9 mouse cellular contexts compared by ENCODE assay signal in genomic region chr11:84958271-84958630, GRCm38 (mm10). TPM values are rescaled to one million over a fixed set of nuclear protein-coding genes. Genes with fewer than 3 reads are reported as not detected.
DNase-seq lines count a peak whose midpoint lies in the region; ATAC-seq and TF ChIP-seq lines count a peak whose summit lies in the region.
"Had no signal": no experiment of that assay in that cellular context is flagged by ENCODE, and none has a peak within 500 bp of the region (broad histone marks: within the 10 kb centered on the region; RNA-seq: fewer than 3 reads in every experiment).

No protein-coding gene starts in this region.

- no peak overlapping the region for H3K9ac ChIP-seq in heart, embryonic 12.5 days
- H3K9ac ChIP-seq in hindbrain, postnatal 0 days (replicated peaks; ENCODE audit: low read length): no peak overlapping the region; the same call in 1 of the 2 replicates
- H3K9ac ChIP-seq in limb, embryonic 15.5 days: no peak overlapping the region

- WGBS in heart, embryonic 12.5 days: 3% methylated on average over 11 of the region's 11 CpGs
- 2% methylated on average over 11 of the region's 11 CpGs for WGBS in embryonic facial prominence, embryonic 10.5 days
- WGBS in hindbrain, postnatal 0 days: 4% methylated on average over 11 of the region's 11 CpGs
- 4% methylated on average over 11 of the region's 11 CpGs for WGBS in limb, embryonic 15.5 days

- H3K36me3 ChIP-seq in heart, embryonic 12.5 days: no peaks in the 10 kb centered on the region
- no peaks in the 10 kb centered on the region for H3K36me3 ChIP-seq in embryonic facial prominence, embryonic 10.5 days (replicated peaks)
- no peaks in the 10 kb centered on the region for H3K36me3 ChIP-seq in hindbrain, postnatal 0 days (ENCODE audit: insufficient read depth, low read length)
- H3K36me3 ChIP-seq in limb, embryonic 15.5 days: no peaks in the 10 kb centered on the region

- H3K4me1 ChIP-seq in heart, embryonic 12.5 days (replicated peaks): peaks cover 29% of the 10 kb centered on the region
- H3K4me1 ChIP-seq in embryonic facial prominence, embryonic 10.5 days: peaks cover 39% of the 10 kb centered on the region
- peaks cover 8% of the 10 kb centered on the region for H3K4me1 ChIP-seq in hindbrain, postnatal 0 days (ENCODE audit: insufficient read depth, low read length)
- peaks cover 11% of the 10 kb centered on the region for H3K4me1 ChIP-seq in limb, embryonic 15.5 days

- no peaks in the 10 kb centered on the region for H3K9me3 ChIP-seq in heart, embryonic 12.5 days (replicated peaks)
- no peaks in the 10 kb centered on the region for H3K9me3 ChIP-seq in embryonic facial prominence, embryonic 10.5 days
- H3K9me3 ChIP-seq in hindbrain, postnatal 0 days (ENCODE audit: low read length): no peaks in the 10 kb centered on the region
- no peaks in the 10 kb centered on the region for H3K9me3 ChIP-seq in limb, embryonic 15.5 days

- H3K27ac ChIP-seq in heart, embryonic 12.5 days (ENCODE audit: poor library complexity, severe bottlenecking): no peak overlapping the region
- no peak overlapping the region for H3K27ac ChIP-seq in embryonic facial prominence, embryonic 10.5 days (replicated peaks)
- no peak overlapping the region for H3K27ac ChIP-seq in hindbrain, postnatal 0 days
- H3K27ac ChIP-seq in limb, embryonic 15.5 days: no peak overlapping the region

- peak overlapping the region; percentile 61 for H3K4me2 ChIP-seq in heart, embryonic 12.5 days
- peak overlapping the region; percentile 60 for H3K4me2 ChIP-seq in hindbrain, postnatal 0 days (ENCODE audit: low read depth, low read length)
- H3K4me2 ChIP-seq in limb, embryonic 15.5 days: peak overlapping the region; percentile 41

- H3K27me3 ChIP-seq in heart, embryonic 12.5 days (replicated peaks): peaks cover 39% of the 10 kb centered on the region
- peaks cover 49% of the 10 kb centered on the region for H3K27me3 ChIP-seq in embryonic facial prominence, embryonic 10.5 days (replicated peaks; ENCODE audit: low read depth, poor library complexity, severe bottlenecking)
- H3K27me3 ChIP-seq in hindbrain, postnatal 0 days (ENCODE audit: insufficient read depth, low read length): peaks cover 18% of the 10 kb centered on the region
- peaks cover 45% of the 10 kb centered on the region for H3K27me3 ChIP-seq in limb, embryonic 15.5 days

- DNase-seq in heart, adult 8-10 months (ENCODE audit: low spot score): no peak
- DNase-seq in embryonic facial prominence, embryonic 10.5 days (ENCODE audit: low spot score): peak; percentile 30
- no peak for DNase-seq in hindbrain, postnatal 0 days (ENCODE audit: low spot score)
- no peak for DNase-seq in thymus, postnatal 10 days (ENCODE audit: low spot score in 2 of 2)
- no peak for DNase-seq in layer of hippocampus, postnatal 25 days (ENCODE audit: extremely low spot score in 1 of 2, low spot score in 1 of 2)
- DNase-seq in right cerebral cortex, adult 18-20 months: no peak

- ATAC-seq in heart, embryonic 12.5 days (ENCODE audit: insufficient number of reproducible peaks, low FRiP score): no peak
- ATAC-seq in hindbrain, postnatal 0 days: no peak
- ATAC-seq in limb, embryonic 15.5 days (ENCODE audit: insufficient number of reproducible peaks, low FRiP score, low TSS enrichment, low read depth): no peak

- H3K4me3 ChIP-seq in heart, embryonic 12.5 days: peak overlapping the region; percentile 32
- H3K4me3 ChIP-seq in embryonic facial prominence, embryonic 10.5 days: peak overlapping the region; percentile 49
- peak overlapping the region; percentile 35 for H3K4me3 ChIP-seq in hindbrain, postnatal 0 days (ENCODE audit: low read length)
- peak overlapping the region; percentile 21; the same call in 1 of the 2 replicates for H3K4me3 ChIP-seq in limb, embryonic 15.5 days

- TF ChIP-seq CTCF in hindbrain, postnatal 0 days (IDR thresholded peaks at IDR 0.05; ENCODE audit: low read depth): no peak

RNA-seq across cellular contexts. Expression of gene Car4, which starts 0.7 kb away (rescaled TPM):
- 4.3 and 4.8 TPM in 2 replicates for polyA plus RNA-seq in heart, embryonic 12.5 days (2016; fragmentation: Nextera tagmentation; extraction: Ambion mirVana)
- 10 to 100 TPM; 25.1 to 33.9 (median 27.0) TPM for total RNA-seq in heart, adult 8-10 months (2022)
- polyA plus RNA-seq in embryonic facial prominence, embryonic 10.5 days (2016; fragmentation: Nextera tagmentation; extraction: Ambion mirVana): 2.9 and 5.1 TPM in 2 replicates
- 0.93 and 2.0 TPM in 2 replicates for total RNA-seq in hindbrain, postnatal 0 days (2014; rRNA removed)
- polyA plus RNA-seq in hindbrain, postnatal 0 days (2015; fragmentation: Nextera tagmentation; extraction: Ambion mirVana): 12.3 and 15.0 TPM in 2 replicates
- polyA plus RNA-seq in limb, embryonic 15.5 days (2015; fragmentation: Nextera tagmentation; extraction: Ambion mirVana): 0.37 TPM in 1 of 2 replicates, not detected in the other
- total RNA-seq in layer of hippocampus, postnatal 25 days (2021): 10 to 100 TPM; 72.7 to 76.4 TPM
- total RNA-seq: CH12.LX had no signal

RNA-seq across cellular contexts. Expression of gene Znhit3, which starts 42.1 kb away (rescaled TPM):
- 33.8 and 37.1 TPM in 2 replicates for polyA plus RNA-seq in heart, embryonic 12.5 days (2016; fragmentation: Nextera tagmentation; extraction: Ambion mirVana)
- 10 to 100 TPM in 3 of 4 experiments, 1 to 10 TPM in 1; 9.6 to 12.6 (median 12.1) TPM for total RNA-seq in heart, adult 8-10 months (2022)
- polyA plus RNA-seq in embryonic facial prominence, embryonic 10.5 days (2016; fragmentation: Nextera tagmentation; extraction: Ambion mirVana): 89.1 and 96.8 TPM in 2 replicates
- 36.7 and 44.4 TPM in 2 replicates for total RNA-seq in hindbrain, postnatal 0 days (2014; rRNA removed)
- polyA plus RNA-seq in hindbrain, postnatal 0 days (2015; fragmentation: Nextera tagmentation; extraction: Ambion mirVana): 85.9 and 89.3 TPM in 2 replicates
- polyA plus RNA-seq in limb, embryonic 15.5 days (2015; fragmentation: Nextera tagmentation; extraction: Ambion mirVana): 51.1 and 51.6 TPM in 2 replicates
- total RNA-seq in layer of hippocampus, postnatal 25 days (2021): 10 to 100 TPM; 28.1 to 31.0 TPM
